Mouse (Mus musculus) kidney, postnatal 0 days (tissue): Measurements from ENCODE around the gene Ubr4. TPM values are rescaled to one million over a fixed set of nuclear protein-coding genes. Genes with fewer than 3 reads are reported as not detected.

Experiments
- ATAC-seq: fragments of 200-750 bp; cut with Nextera tagmentation; replicated peaks from 2 replicates; pipeline ENCODE4 v1.8.0; 2017; ENCODE audit warnings: low read depth, moderate number of reproducible peaks, moderate TSS enrichment, moderate library complexity; ENCODE audit not compliant: low FRiP score
- DNase-seq: peaks from one replicate; pipeline ENCODE4 v3.0.0-alpha.2; 2016; ENCODE audit warnings: low spot score
- H3K27ac ChIP-seq: fragments of 300-500 bp; sonication (generic); 2 replicates; pipeline ENCODE4 v1.5.1; 2014; ENCODE audit warnings: mild to moderate bottlenecking
- H3K27me3 ChIP-seq: fragments of 300-500 bp; sonication (generic); 2 replicates; pipeline ENCODE4 v1.6.1; 2014; ENCODE audit warnings: low read length, mixed read lengths; ENCODE audit not compliant: insufficient read depth
- H3K36me3 ChIP-seq: fragments of 300-500 bp; sonication (generic); 2 replicates; pipeline ENCODE4 v1.6.1; 2014; ENCODE audit warnings: low read length, mixed read lengths; ENCODE audit not compliant: insufficient read depth
- H3K4me1 ChIP-seq: fragments of 300-500 bp; sonication (generic); replicated peaks from 2 replicates; pipeline ENCODE4 v1.6.1; 2014; ENCODE audit warnings: antibody characterized with exemption, low read length, mixed read lengths; ENCODE audit not compliant: insufficient read depth
- H3K4me2 ChIP-seq: fragments of 300-500 bp; sonication (generic); 2 replicates; pipeline ENCODE4 v1.6.1; 2014; ENCODE audit warnings: mild to moderate bottlenecking, low read length, moderate library complexity, mixed read lengths
- H3K4me3 ChIP-seq: fragments of 300-500 bp; sonication (generic); replicated peaks from 2 replicates; pipeline ENCODE4 v1.5.1; 2014; ENCODE audit warnings: low read depth, low read length
- H3K9ac ChIP-seq: fragments of 300-500 bp; sonication (generic); 2 replicates; pipeline ENCODE4 v1.6.1; 2014; ENCODE audit warnings: low read depth, low read length
- H3K9me3 ChIP-seq: fragments of 300-500 bp; sonication (generic); replicated peaks from 2 replicates; pipeline ENCODE4 v1.6.1; 2016; ENCODE audit warnings: low read length, inconsistent platforms, mixed read lengths
- CTCF ChIP-seq: IDR thresholded peaks from 2 replicates; pipeline ENCODE4 v1.5.1; 2016; ENCODE audit warnings: antibody characterized with exemption, low read depth, mild to moderate bottlenecking, moderate library complexity
- WGBS: fragments of 180-500 bp; shearing (Covaris S2); extraction: QIAGEN DNeasy Blood & Tissue Kit; methylation state at CpG from one replicate; pipeline ENCODE4 v1.1.7; 2014; 5-methylcytosine and 5-hydroxymethylcytosine counted together
- polyA plus RNA-seq: library from polyadenylated mRNA; unstranded; fragments of >200 nt; fragmentation: Nextera tagmentation; extraction: Ambion mirVana; gene quantifications from 2 replicates; pipeline ENCODE4 v1.2.1, GENCODE M21; 2015

Gene Ubr4
- polyA plus RNA-seq, 1 experiment from 2014 or later = 46.2 TPM

DNA sequence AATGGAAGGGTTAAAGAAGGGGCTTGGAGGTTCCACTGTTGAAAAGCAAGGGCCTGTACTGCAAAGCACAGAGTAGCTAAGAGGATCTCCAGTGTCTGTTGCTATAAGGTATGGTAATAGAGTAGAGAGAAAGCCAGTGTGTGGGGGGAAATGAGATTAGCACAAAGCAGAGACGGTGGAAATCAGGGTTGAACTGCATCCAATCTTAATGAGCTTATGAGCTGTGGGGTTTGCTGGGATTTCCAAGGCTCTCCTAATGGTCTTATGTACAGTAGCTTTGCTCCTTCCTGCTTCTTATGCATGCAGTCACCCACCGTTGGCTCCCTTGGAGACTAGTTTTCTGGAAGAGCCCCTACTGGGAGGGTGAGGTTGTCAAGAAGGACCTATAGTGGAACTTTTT is 93.8 kb downstream of the Ubr4 start:
- Histone ChIP-seq H3K36me3 (peaks cover 86% of the 10 kb centered on the region), H3K4me1 (no peaks in the 10 kb centered on the region), H3K27ac (no peak overlapping the region), H3K9ac (no peak overlapping the region), H3K9me3 (no peaks in the 10 kb centered on the region), H3K27me3 (no peaks in the 10 kb centered on the region), H3K4me2 (no peak overlapping the region), H3K4me3 (no peak overlapping the region)
- ATAC-seq = no peak
- no peak for TF ChIP-seq CTCF
- WGBS = 90% methylated on average over 2 of the region's 2 CpGs
- no peak for DNase-seq

DNA sequence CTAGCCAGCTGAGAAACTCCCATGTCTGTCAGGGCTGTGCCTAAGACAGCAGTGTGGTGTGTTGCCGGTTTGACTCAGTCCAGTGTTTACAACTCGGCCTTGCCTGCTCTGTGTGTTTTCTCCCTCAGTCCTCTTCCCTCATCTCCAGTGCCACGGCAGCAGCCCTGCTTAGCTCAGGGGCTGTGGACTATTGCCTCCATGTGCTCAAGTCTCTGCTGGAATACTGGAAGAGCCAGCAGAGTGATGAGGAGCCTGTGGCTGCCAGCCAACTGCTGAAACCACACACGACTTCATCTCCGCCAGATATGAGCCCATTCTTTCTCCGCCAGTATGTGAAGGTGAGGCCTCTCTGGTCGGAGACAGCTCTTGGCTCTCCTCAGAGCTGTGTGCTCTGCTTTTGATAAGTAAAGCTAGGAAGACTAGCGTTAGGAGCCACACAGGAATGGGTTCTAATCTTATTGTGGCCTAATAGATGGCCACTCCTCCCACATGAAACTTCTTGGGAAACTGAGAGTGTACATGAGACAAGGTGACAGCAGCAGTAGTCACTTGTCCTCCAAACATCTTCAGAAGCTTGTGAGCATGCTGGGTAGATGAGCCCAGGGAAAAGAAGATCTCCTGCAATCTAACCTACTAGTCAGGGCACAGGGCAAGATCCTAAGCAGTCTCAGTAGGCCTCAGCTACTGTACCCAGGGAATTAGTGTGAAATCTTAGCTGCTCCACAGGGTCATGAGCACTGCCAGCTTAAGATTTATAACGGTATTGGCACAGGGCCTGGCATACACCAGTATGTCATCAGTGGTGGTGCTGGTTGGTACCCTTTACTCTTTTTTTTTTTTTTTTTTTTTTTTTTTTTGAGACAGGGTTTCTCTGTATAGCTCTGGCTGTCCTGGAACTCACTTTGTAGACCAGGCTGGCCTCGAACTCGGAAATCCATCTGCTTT is 94.6 kb downstream of the Ubr4 start:
- peaks cover 87% of the 10 kb centered on the region for H3K36me3 ChIP-seq
- no peak overlapping the region for H3K27ac ChIP-seq
- H3K9me3 ChIP-seq = no peaks in the 10 kb centered on the region
- DNase-seq (no peak), ATAC-seq (no peak)
- H3K4me2 ChIP-seq = no peak overlapping the region
- TF ChIP-seq CTCF = no peak
- H3K4me3 ChIP-seq = no peak overlapping the region
- 91% methylated on average over 11 of the region's 11 CpGs for WGBS
- H3K9ac ChIP-seq = no peak overlapping the region
- H3K27me3 ChIP-seq = no peaks in the 10 kb centered on the region
- H3K4me1 ChIP-seq = no peaks in the 10 kb centered on the region

DNA sequence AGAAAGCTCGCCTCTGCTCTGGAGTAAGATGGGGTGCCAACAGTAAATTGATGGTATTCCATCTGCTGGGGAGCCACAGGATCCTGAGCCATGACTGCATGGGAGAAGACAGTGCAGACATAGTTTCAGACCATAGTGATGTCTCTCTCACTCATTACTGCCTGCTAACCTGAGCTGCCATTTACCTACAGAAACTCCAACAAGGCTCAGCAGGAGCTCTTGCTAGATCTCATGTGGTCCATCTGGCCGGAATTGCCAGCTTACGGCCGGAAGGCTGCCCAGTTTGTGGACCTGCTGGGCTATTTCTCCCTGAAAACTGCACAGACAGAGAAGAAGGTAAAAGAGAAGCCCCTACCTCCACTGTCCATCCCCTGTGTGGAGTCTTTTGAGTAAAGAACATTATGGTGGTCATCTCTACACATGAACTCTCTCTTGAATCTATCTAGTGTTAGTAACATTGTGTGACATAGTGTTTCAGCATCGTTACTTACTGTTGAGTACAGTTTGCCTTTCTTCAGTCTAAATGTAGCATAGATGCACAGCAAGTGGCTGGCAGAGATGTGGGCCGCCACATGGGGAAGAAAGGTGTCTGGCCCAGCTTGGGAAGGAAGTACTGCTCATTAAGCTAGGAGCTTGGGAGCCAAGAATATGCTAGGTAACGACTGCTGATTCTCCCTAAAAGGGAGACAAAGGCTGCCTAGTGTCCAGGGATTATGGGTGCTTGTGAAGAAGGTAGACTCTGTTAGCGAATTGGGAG is 100.7 kb downstream of the Ubr4 start:
- H3K27me3 ChIP-seq = no peaks in the 10 kb centered on the region
- no peaks in the 10 kb centered on the region for H3K9me3 ChIP-seq
- DNase-seq = no peak
- no peak overlapping the region for H3K4me3 ChIP-seq
- H3K27ac ChIP-seq = no peak overlapping the region
- peaks cover 88% of the 10 kb centered on the region for H3K36me3 ChIP-seq
- H3K9ac ChIP-seq = no peak overlapping the region
- WGBS = 91% methylated on average over 8 of the region's 8 CpGs
- H3K4me1 ChIP-seq = no peaks in the 10 kb centered on the region
- no peak for ATAC-seq
- no peak overlapping the region for H3K4me2 ChIP-seq
- TF ChIP-seq CTCF = no peak

DNA sequence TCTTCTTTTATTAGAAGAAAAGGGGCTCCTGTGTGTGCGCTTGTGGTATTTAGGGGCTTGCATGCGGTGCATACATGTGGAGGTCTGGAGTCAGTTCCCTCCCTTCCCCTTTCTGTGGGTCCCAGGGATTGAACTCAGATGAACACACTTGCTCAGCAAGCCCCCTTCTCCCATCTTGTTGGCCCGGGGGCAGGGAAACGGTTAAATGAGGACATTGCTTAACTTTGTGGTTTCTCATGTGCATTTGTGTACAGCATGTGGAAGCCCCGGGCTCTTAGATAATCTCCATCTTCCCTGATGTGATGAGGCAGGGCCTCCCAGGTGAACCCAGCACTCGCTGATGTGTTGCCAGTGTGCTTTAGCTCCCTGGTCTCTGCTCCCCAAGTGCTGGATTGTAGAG is 101.9 kb downstream of the Ubr4 start:
- Histone ChIP-seq H3K9ac (no peak overlapping the region), H3K4me1 (no peaks in the 10 kb centered on the region), H3K27ac (no peak overlapping the region), H3K27me3 (no peaks in the 10 kb centered on the region), H3K4me2 (no peak overlapping the region), H3K36me3 (peaks cover 89% of the 10 kb centered on the region), H3K4me3 (no peak overlapping the region), H3K9me3 (no peaks in the 10 kb centered on the region)
- DNase-seq (no peak), ATAC-seq (no peak)
- TF ChIP-seq CTCF = no peak
- 90% methylated on average over 6 of the region's 6 CpGs for WGBS

DNA sequence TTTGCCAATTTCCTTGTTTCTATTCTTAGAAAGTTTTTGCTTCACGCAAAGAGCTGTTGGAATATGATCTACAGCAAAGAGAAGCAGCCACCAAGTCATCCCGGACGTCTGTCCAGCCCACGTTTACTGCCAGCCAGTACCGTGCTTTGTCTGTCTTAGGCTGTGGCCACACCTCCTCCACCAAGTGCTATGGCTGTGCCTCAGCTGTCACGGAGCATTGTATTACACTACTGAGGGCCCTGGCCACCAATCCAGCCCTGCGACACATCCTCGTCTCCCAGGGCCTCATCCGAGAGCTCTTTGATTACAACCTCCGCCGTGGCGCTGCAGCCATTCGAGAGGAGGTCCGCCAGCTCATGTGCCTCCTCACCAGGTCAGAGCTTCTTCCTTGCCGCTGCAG is 107.6 kb downstream of the Ubr4 start:
- no peaks in the 10 kb centered on the region for H3K9me3 ChIP-seq
- no peaks in the 10 kb centered on the region for H3K4me1 ChIP-seq
- ATAC-seq (peak; percentile 72), DNase-seq (peak; percentile 59)
- H3K9ac ChIP-seq = no peak overlapping the region
- WGBS = 57% methylated on average over 15 of the region's 15 CpGs
- H3K4me2 ChIP-seq = no peak overlapping the region
- no peak overlapping the region for H3K4me3 ChIP-seq
- H3K36me3 ChIP-seq = peaks cover 91% of the 10 kb centered on the region
- no peak overlapping the region for H3K27ac ChIP-seq
- H3K27me3 ChIP-seq = no peaks in the 10 kb centered on the region
- no peak for TF ChIP-seq CTCF

DNA sequence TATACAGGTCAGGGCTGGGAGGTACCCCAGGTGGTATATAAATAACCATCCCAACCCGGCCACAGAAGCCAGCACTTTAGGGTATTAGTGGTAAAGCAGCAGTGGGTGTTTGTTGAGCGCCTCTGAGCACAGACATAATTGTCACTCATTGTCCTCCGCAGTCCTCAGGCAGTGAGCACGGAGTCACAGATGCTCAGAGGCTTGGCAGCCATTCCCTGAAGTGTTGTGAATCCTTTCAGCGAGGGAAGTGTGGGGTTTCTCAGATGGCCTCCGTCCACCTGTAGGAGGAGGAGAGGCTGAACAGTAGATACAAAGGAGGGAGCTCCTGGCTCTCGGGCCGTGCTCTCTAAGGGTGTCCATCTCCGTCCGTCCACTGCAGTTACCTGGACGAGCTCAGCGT is 111.8 kb downstream of the Ubr4 start:
- H3K4me2 ChIP-seq = no peak overlapping the region
- ATAC-seq (no peak), DNase-seq (no peak)
- no peak overlapping the region for H3K9ac ChIP-seq
- no peaks in the 10 kb centered on the region for H3K27me3 ChIP-seq
- TF ChIP-seq CTCF = no peak
- no peak overlapping the region for H3K27ac ChIP-seq
- H3K36me3 ChIP-seq = peaks cover 84% of the 10 kb centered on the region
- H3K9me3 ChIP-seq = no peaks in the 10 kb centered on the region
- no peak overlapping the region for H3K4me3 ChIP-seq
- WGBS = 90% methylated on average over 12 of the region's 12 CpGs
- no peaks in the 10 kb centered on the region for H3K4me1 ChIP-seq
